Mouse (Mus musculus): Measurements from ENCODE around the gene Mrap. TPM values are rescaled to one million over a fixed set of nuclear protein-coding genes. Genes with fewer than 3 reads are reported as not detected.

The Mrap gene
- total RNA-seq, 1 experiment: not detected

DNA sequence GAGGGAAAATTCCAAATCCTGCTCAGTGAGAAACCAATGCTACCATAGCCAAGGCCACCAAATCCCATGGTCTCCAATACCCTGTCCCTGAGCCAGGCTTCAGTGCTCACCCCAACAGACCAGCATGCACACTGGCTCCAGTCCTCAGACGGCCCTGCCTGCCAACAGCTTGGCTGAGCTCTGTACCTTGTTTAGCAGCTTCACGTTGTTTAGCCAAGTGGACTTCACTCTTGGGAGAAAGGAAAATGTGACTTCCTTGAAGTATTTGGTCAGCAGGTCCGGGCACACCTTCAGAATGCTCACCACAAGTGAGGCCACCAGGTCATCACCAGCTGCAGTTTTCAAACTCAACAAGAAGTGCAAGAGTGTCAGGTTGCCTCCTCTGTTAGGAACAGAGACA, 54.5 kb downstream of the Mrap start:
- Histone ChIP-seq H3K36me3 (ENCODE audit: control insufficient read depth, insufficient read depth, low read length, poor library complexity, severe bottlenecking) (peaks cover 55% of the 10 kb centered on the region), H3K9ac (ENCODE audit: insufficient read depth, low read depth, low read length, poor library complexity, severe bottlenecking) (no peak overlapping the region), H3K4me3 (ENCODE audit: insufficient read depth in 1 of 2, low read depth in 1 of 2, low read length in 2 of 2, poor library complexity in 1 of 2, severe bottlenecking in 1 of 2) (no peak overlapping the region), H3K9me3 (ENCODE audit: control insufficient read depth, insufficient read depth, low read depth, low read length) (no peaks in the 10 kb centered on the region), H3K27ac (ENCODE audit: insufficient read depth, low read depth, low read length, poor library complexity, severe bottlenecking) (no peak overlapping the region), H3K4me1 (ENCODE audit: control insufficient read depth in 2 of 2, insufficient read depth in 2 of 2, low read length in 2 of 2, poor library complexity in 1 of 2) (no peaks in the 10 kb centered on the region)
- DNase-seq (ENCODE audit: low read depth, low spot score): no peak
- TF ChIP-seq CHD2 (IDR thresholded peaks at IDR 0.05; ENCODE audit: low read depth, low read length) (no peak), MAFK (IDR thresholded peaks at IDR 0.05; ENCODE audit: insufficient read depth, low read depth, low read length) (no peak), ZC3H11A (IDR thresholded peaks at IDR 0.05; ENCODE audit: borderline replicate concordance, low read depth, low read length) (no peak), ZNF384 (IDR thresholded peaks at IDR 0.05; ENCODE audit: low read depth, low read length) (no peak), HCFC1 (IDR thresholded peaks at IDR 0.05; ENCODE audit: borderline replicate concordance, insufficient read depth, low read length) (no peak)
- in situ Hi-C loops (cut with MboI; ENCODE audit: low sequenced_read_pairs in 2 of 2, unreplicated experiment in 2 of 2): no loop called here

DNA sequence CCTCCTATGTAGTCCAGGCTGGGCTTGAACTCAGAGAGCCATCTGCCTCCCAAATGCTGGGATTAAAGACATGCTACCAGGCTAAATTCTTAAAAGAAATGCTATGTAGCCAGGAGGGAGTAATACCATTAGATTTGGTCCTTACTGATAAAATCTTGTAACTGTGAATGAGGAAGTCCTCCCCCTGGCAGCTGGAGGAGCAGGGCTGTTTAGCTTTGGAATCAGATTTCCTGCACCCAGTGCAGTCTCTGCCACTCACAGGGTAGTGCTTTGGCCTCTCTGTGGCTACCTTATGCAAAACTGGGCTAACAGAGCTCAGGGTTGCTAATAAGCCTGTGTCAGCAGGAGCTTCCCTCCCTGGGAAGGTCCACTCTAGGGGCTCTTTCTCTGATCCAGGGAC, 56.7 kb downstream of the Mrap start:
- DNase-seq (ENCODE audit: low read depth, low spot score): no peak
- H3K36me3 ChIP-seq (ENCODE audit: control insufficient read depth, insufficient read depth, low read length, poor library complexity, severe bottlenecking): peaks cover 48% of the 10 kb centered on the region
- in situ Hi-C loops (cut with MboI; ENCODE audit: low sequenced_read_pairs in 2 of 2, unreplicated experiment in 2 of 2): no loop called here
- H3K9me3 ChIP-seq (ENCODE audit: control insufficient read depth, insufficient read depth, low read depth, low read length): no peaks in the 10 kb centered on the region
- H3K4me1 ChIP-seq (ENCODE audit: control insufficient read depth in 2 of 2, insufficient read depth in 2 of 2, low read length in 2 of 2, poor library complexity in 1 of 2): no peaks in the 10 kb centered on the region
- H3K4me3 ChIP-seq (ENCODE audit: insufficient read depth in 1 of 2, low read depth in 1 of 2, low read length in 2 of 2, poor library complexity in 1 of 2, severe bottlenecking in 1 of 2): no peak overlapping the region
- no peak for TF ChIP-seq MAFK (IDR thresholded peaks at IDR 0.05; ENCODE audit: insufficient read depth, low read depth, low read length)
- TF ChIP-seq ZC3H11A (IDR thresholded peaks at IDR 0.05; ENCODE audit: borderline replicate concordance, low read depth, low read length): no peak
- TF ChIP-seq ZNF384 (IDR thresholded peaks at IDR 0.05; ENCODE audit: low read depth, low read length): no peak
- TF ChIP-seq CHD2 (IDR thresholded peaks at IDR 0.05; ENCODE audit: low read depth, low read length): no peak
- no peak overlapping the region for H3K9ac ChIP-seq (ENCODE audit: insufficient read depth, low read depth, low read length, poor library complexity, severe bottlenecking)
- H3K27ac ChIP-seq (ENCODE audit: insufficient read depth, low read depth, low read length, poor library complexity, severe bottlenecking): no peak overlapping the region

DNA sequence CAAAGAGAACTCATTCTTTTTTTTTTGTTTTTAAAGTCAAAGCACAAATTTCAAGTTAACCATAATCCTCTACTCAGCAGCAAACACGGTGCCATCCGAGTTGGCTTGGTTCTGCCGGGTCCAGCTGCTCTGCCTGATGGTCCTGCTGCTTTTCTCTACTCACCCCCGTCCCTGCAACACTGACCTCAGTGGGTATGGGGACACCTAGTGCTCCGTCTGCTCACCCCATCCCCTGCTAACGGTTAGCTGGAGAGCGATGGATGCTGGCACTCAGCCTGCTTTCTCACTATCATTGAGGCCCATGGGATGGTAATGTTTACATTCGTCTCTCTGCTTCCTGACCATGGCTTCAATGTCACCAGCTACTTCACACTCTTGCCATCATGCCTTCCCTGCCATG, 60.4 kb downstream of the Mrap start:
- Histone ChIP-seq H3K4me3 (ENCODE audit: insufficient read depth in 1 of 2, low read depth in 1 of 2, low read length in 2 of 2, poor library complexity in 1 of 2, severe bottlenecking in 1 of 2) (no peak overlapping the region), H3K9me3 (ENCODE audit: control insufficient read depth, insufficient read depth, low read depth, low read length) (no peaks in the 10 kb centered on the region), H3K9ac (ENCODE audit: insufficient read depth, low read depth, low read length, poor library complexity, severe bottlenecking) (no peak overlapping the region), H3K4me1 (ENCODE audit: control insufficient read depth in 2 of 2, insufficient read depth in 2 of 2, low read length in 2 of 2, poor library complexity in 1 of 2) (no peaks in the 10 kb centered on the region), H3K36me3 (ENCODE audit: control insufficient read depth, insufficient read depth, low read length, poor library complexity, severe bottlenecking) (peaks cover 44% of the 10 kb centered on the region), H3K27ac (ENCODE audit: insufficient read depth, low read depth, low read length, poor library complexity, severe bottlenecking) (no peak overlapping the region)
- in situ Hi-C loops (cut with MboI; ENCODE audit: low sequenced_read_pairs in 2 of 2, unreplicated experiment in 2 of 2): no loop called here
- no peak for TF ChIP-seq CHD2 (IDR thresholded peaks at IDR 0.05; ENCODE audit: low read depth, low read length)
- TF ChIP-seq HCFC1 (IDR thresholded peaks at IDR 0.05; ENCODE audit: borderline replicate concordance, insufficient read depth, low read length): no peak
- no peak for TF ChIP-seq ZC3H11A (IDR thresholded peaks at IDR 0.05; ENCODE audit: borderline replicate concordance, low read depth, low read length)
- TF ChIP-seq MAFK (IDR thresholded peaks at IDR 0.05; ENCODE audit: insufficient read depth, low read depth, low read length): no peak
- no peak for TF ChIP-seq ZNF384 (IDR thresholded peaks at IDR 0.05; ENCODE audit: low read depth, low read length)
- no peak for DNase-seq (ENCODE audit: low read depth, low spot score)

DNA sequence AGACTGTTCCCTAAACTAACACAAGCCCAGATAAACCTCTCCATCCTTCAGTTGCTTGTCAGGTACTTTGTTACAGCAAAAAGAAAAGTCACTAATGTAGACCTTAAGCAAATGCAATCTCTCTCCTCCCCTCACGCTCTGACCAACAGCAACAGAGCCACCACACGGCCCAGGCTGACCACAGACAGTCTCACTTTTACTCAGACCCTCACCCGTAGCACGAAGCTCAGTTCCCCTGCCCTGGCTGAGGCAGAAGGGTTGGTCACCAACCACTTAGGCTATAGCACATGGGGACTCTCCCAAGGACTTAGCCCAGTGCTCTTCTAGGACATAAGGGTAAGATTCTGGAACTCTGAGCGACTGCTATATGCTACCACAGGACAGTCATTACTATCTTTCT, 60.8 kb downstream of the Mrap start:
- DNase-seq (ENCODE audit: low read depth, low spot score): no peak
- Histone ChIP-seq H3K4me3 (ENCODE audit: insufficient read depth in 1 of 2, low read depth in 1 of 2, low read length in 2 of 2, poor library complexity in 1 of 2, severe bottlenecking in 1 of 2) (no peak overlapping the region), H3K9ac (ENCODE audit: insufficient read depth, low read depth, low read length, poor library complexity, severe bottlenecking) (no peak overlapping the region), H3K36me3 (ENCODE audit: control insufficient read depth, insufficient read depth, low read length, poor library complexity, severe bottlenecking) (peaks cover 43% of the 10 kb centered on the region), H3K4me1 (ENCODE audit: control insufficient read depth in 2 of 2, insufficient read depth in 2 of 2, low read length in 2 of 2, poor library complexity in 1 of 2) (no peaks in the 10 kb centered on the region), H3K9me3 (ENCODE audit: control insufficient read depth, insufficient read depth, low read depth, low read length) (no peaks in the 10 kb centered on the region), H3K27ac (ENCODE audit: insufficient read depth, low read depth, low read length, poor library complexity, severe bottlenecking) (no peak overlapping the region; the same call in 1 of the 2 replicates)
- in situ Hi-C loops (cut with MboI; ENCODE audit: low sequenced_read_pairs in 2 of 2, unreplicated experiment in 2 of 2): no loop called here
- no peak for TF ChIP-seq MAFK (IDR thresholded peaks at IDR 0.05; ENCODE audit: insufficient read depth, low read depth, low read length)
- TF ChIP-seq ZC3H11A (IDR thresholded peaks at IDR 0.05; ENCODE audit: borderline replicate concordance, low read depth, low read length): no peak
- no peak for TF ChIP-seq HCFC1 (IDR thresholded peaks at IDR 0.05; ENCODE audit: borderline replicate concordance, insufficient read depth, low read length)
- TF ChIP-seq CHD2 (IDR thresholded peaks at IDR 0.05; ENCODE audit: low read depth, low read length): no peak

Other genes with a start within 250 kb of the Mrap start
- 21.3 and 22.4 TPM in 2 replicates for gene Mis18a, start 10.8 kb upstream of the Mrap start, total RNA-seq (2012; rRNA removed)
- 51.3 and 68.1 TPM in 2 replicates for gene Urb1, start 72.2 kb downstream of the Mrap start, total RNA-seq (2012; rRNA removed)
- 1.1 and 2.0 TPM in 2 replicates for gene Eva1c, start 88.5 kb downstream of the Mrap start, total RNA-seq (2012; rRNA removed)
- 26.1 and 26.8 TPM in 2 replicates for gene Cfap298, start 196.9 kb downstream of the Mrap start, total RNA-seq (2012; rRNA removed)